Mouse (Mus musculus): ENCODE data around the gene Ccdc69.

The Ccdc69 gene

DNA sequence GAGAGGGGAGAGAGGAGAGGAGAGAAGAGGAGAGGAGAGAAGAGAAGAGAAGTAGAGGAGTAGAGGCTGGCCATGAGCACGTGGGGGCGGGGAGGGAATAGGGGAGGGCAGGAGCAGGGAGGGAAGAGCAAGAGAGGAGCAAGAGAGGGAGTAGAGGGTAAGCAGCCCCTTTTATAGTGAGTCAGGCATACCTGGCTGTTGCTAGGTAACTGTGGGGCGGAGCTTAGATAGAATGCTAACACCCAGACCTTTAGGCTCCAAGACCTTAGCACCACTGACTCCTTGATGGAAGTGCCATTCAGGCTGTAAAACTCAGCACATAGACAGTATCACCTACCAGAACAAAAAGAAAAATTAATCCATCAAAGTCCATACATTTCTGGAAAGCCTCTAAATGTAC, 41.3 kb downstream of the Ccdc69 start:
- DNase-seq (ENCODE audit: low spot score): no peak

DNA sequence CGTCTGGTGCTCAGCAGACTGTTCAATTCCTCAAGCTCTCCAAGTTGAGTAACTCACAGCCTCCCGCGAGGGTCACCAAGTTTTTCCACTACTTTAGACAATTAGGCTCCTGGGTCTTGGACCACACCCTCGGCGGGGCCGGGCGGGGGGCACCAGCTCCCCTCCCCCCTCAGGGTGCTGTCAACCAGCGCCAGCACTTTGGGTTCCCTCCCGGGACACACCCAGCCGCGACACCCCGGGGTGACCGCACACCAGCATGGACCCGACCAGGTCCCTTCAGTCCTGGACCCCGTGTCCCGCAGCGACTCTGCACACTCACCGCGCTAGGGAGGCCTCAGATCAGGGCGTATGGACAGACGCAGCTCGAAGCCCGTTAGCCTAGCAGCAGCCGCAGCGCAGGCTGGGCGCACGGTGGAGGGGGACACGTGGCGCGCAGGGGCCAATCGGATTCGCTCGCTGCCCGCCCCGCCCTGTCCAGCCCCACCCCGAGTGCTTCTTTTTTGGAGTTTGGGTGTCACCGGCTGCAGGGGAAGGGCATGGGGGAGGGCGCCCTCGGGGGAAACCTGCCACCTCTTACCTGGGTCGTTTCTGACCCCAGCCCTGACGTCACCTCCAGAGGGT, 44.8 kb downstream of the Ccdc69 start, which contains the start of gene Anxa6:
Gene Anxa6, minus strand, starts transcription at position 406 of the 621 bp plus-strand sequence.
- DNase-seq (ENCODE audit: low spot score): peak; percentile 69

- no peak for DNase-seq (ENCODE audit: low spot score)
These were observed 45.6 kb downstream of the Ccdc69 start for GRCm38 (mm10) chr11:55032286-55032685.

- no peak for DNase-seq (ENCODE audit: low spot score)
These were observed 46.0 kb downstream of the Ccdc69 start for GRCm38 (mm10) chr11:55031991-55032280.

GRCm38 (mm10) chr11:55031211-55031990, 46.5 kb downstream of the Ccdc69 start:
- DNase-seq (ENCODE audit: low spot score): no peak

GRCm38 (mm10) chr11:55028509-55028908, 49.4 kb downstream of the Ccdc69 start:
- DNase-seq (ENCODE audit: low spot score): no peak

DNA sequence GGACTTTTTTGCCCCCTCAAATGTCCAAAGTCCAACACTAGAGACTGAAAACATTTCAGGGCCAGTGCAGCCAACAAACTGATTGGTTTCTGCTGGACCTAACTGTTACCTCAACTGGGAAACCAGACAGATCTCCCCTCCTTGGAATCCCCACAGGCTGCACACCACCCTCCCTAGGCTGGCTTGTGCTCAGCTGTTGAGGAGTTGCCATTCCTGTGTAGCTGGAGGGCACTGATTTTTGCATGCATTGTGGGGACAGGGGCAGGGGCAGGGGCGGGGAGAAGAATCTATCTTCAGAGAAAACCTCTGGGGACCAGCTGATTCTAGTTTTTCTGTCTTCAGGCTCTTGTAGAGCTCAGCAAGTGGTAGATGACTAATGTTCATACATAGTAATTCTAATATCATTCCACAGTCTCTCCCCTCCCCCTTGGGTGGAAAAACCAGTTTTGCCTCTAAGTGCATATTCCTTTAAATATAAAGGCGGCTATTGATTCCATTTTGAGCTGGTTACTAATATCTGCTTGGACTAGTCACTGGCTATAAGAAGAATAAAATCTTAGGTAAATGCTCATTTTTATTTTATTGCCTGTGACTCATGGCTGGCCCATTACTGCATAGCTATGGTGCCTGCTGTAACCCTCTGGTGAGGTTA, 50.6 kb downstream of the Ccdc69 start:
- DNase-seq (ENCODE audit: low spot score): no peak

DNA sequence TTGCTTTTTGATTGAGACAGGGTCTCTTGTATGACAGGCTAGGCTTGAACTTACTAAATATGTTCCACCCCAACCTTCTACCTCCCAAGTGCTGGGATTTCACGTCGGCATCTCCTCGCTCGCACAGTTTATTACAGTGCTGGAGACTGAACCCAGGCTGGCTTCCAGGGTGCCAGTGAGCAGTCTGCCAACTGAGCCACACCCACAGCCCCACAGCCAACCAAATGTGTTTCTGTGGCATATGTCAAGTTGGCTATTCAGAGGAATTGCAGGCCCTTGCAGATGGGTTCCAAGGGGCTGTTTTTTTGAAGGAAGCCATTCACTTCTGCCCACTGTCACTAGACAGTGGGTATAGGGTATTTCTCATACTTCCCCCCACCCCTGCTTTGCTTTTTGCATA, 52.0 kb downstream of the Ccdc69 start:
- no peak for DNase-seq (ENCODE audit: low spot score)

DNA sequence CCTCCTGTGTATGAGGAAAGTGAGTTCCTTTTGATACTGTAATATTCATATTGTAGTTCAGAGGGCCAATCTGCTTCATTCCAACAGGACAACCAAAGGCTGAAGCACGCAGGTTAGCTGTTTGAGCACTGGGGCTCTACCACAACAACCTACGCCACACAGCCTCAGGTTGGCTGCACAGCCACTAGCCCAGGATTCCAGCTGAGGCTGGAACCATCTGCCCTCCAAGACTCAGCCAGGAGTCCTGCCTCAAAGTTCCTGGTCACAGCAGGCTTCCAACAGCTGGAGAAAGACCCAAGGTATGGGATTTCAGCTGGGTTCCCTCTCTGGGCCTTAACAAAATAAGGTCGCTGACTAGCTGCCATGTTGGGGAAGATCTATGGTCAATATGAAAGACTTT, 54.3 kb downstream of the Ccdc69 start:
- no peak for DNase-seq (ENCODE audit: low spot score)

- peak; percentile 74 for DNase-seq (ENCODE audit: low spot score)
These were observed 54.8 kb downstream of the Ccdc69 start for GRCm38 (mm10) chr11:55023049-55023564.

DNA sequence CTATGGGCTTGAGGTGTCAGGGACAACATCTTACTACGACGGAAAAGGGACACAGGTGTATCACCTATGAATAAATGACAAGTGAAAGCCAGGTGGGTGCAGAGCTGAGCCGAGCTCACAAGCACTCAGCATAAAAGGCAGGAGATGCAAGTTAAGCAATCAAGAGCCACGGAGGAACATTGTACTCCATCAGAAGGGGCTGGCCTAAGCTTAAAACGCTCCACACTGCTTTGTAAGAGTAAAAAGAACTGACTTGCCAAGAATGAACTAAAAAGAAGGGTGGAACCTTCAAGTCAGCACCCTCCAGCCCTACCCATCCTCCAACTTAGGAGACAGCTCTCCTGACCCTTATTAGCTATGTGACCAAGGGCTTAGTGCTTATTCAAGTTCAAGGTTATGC, 55.4 kb downstream of the Ccdc69 start:
- no peak for DNase-seq (ENCODE audit: low spot score)

GRCm38 (mm10) chr11:55021859-55022258, 56.1 kb downstream of the Ccdc69 start:
- DNase-seq (ENCODE audit: low spot score): no peak

GRCm38 (mm10) chr11:55021458-55021857, 56.5 kb downstream of the Ccdc69 start:
- no peak for DNase-seq (ENCODE audit: low spot score)

GRCm38 (mm10) chr11:55019711-55020110, 58.2 kb downstream of the Ccdc69 start:
- no peak for DNase-seq (ENCODE audit: low spot score)

DNA sequence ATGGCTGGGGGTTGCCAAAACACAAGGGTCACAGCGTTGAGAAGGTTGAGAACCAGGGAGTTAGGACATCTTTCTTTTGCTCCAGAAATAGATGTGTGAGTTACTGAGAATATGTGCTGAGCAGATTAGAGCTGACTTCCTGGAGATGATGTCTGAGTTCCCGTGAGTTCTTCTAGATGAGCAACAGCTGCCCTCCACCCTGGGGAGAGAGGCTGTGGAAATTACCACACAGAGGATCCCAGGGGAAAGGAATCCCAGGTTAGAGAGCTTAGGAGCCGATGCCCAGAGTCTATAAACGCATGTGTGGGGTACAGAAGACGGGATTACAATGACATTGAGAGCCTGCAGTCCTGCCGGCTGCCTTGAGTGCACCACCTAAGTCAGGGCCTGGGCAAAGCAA, 59.9 kb downstream of the Ccdc69 start:
- no peak for DNase-seq (ENCODE audit: low spot score)

GRCm38 (mm10) chr11:55017201-55017600, 60.7 kb downstream of the Ccdc69 start:
- DNase-seq (ENCODE audit: low spot score): no peak

GRCm38 (mm10) chr11:55016758-55017157, 61.2 kb downstream of the Ccdc69 start:
- DNase-seq (ENCODE audit: low spot score): no peak

DNA sequence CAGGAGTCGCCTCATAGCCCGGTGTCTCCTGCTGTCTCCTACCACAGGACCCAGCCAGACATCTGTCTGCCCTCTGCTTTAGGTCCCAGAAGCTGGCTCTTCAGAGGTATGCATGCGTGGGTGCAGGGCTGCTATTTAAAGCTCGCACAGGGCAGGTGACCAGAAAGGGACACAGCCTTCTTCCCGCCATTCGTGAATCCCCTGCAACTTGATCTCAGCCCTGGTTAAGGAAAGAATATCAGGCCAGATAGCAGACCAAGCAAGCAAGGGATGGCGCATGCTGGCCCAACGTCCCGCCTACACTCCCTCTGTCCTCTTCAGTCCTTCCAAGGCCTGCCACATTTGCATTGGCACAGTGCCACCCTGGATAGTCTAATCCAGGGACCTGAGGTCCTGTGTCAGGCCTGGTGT, 62.1 kb downstream of the Ccdc69 start:
- DNase-seq (ENCODE audit: low spot score): no peak

DNA sequence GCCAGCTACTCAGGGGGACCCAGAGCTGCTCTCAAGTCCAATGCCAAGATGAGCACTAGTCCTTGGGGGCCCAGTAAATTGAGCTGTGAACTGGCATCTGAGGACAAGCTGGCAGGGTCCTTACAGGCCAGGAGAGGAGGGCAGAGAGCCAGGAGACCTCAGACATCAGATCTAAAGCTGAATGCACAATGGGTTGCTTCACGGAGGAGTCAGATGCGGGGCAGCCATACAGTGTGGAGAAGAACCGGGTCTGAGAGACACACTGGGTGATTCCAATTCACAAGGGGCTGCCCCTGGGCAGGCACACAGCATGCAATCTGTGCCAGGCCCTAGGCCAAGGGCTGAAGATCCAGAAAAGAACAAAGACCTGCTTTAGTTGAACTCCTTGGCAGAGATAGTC, 62.7 kb downstream of the Ccdc69 start:
- DNase-seq (ENCODE audit: low spot score): no peak

- DNase-seq (ENCODE audit: low spot score): no peak
These were observed 64.1 kb downstream of the Ccdc69 start for GRCm38 (mm10) chr11:55013802-55014201.

DNA sequence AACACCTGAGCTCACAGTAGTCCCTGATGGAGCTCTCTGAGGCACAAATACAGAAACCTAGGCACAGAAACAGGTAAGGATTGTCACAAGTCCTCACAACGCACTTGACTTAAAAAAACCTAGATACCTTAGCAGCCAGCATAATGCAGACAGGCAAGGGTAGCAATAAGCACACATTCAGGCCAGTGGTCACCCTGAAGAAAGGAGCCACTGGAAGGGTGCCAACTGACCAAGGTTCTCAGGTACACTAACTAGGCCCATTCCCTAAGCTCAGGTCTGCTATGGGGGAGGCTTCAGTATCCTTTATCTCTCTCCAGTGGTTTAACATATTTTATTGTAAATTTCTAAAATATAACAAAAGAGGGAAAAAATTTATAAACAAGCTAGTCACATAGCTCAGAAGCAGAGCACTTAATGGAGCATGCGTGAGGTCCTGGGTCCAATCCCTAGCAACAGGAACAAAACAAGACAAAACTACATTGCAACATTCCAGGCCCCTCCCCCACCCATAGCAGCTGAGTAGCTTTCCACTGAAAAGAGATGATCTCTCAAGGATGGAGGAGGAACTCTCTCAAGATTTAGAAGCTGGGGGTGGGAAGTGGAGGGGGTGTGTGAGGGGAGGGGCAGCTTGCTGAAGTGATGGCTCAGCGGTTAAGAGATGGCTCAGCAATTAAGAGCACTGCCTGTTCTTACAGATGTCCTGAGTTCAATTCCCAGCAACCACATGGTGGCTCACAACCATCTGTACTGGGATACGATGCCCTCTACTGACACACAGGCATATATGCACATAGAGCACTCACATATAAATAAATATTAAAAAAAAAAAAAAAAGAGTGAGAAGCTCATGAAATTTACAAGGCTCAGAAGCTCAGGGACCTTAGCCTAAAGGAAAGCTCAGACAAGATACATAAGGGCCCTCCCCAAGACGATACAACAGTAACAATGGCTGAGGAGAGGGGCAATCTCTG, 65.1 kb downstream of the Ccdc69 start:
- no peak for DNase-seq (ENCODE audit: low spot score)

DNA sequence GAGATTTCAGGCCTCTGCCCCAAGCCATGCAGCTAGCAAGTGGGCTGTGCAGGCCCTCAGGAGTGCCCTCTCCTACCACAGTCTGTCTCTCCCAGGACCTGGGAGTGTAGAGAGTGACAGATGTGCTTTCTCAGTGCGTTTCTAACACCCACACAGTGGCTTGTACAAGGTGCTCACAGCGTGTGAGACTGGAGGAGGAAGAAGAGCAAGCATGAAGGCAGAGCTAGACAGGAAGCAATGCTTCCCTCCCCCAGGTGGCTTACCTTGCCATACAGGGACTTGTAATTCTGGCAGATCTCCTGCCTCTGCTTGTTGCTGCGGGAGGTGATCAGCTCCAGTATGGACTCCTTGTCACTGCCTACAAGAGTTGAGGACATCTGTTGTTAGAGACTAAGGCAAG, 66.5 kb downstream of the Ccdc69 start:
- DNase-seq (ENCODE audit: low spot score): no peak
